Mouse (Mus musculus) cortical plate, adult 2 months (tissue): ENCODE data around the gene Otud1. TPM values are rescaled to one million over a fixed set of nuclear protein-coding genes. Genes with fewer than 3 reads are reported as not detected.

Experiments used
- H3K27ac ChIP-seq: fragments of 200-500 bp; 2 replicates; pipeline ENCODE4 v1.5.1; 2012; ENCODE audit warnings: low read length, control low read depth, inconsistent platforms; ENCODE audit not compliant: insufficient read depth
- H3K4me1 ChIP-seq: fragments of 200-500 bp; 2 replicates; pipeline ENCODE4 v1.6.1; 2011; ENCODE audit warnings: low read length; ENCODE audit not compliant: control insufficient read depth, insufficient read depth
- H3K4me3 ChIP-seq: fragments of 200-500 bp; 2 replicates; pipeline ENCODE4 v1.5.1; 2011; ENCODE audit warnings: mild to moderate bottlenecking, low read length, control low read depth; ENCODE audit not compliant: insufficient read depth
- CTCF ChIP-seq: fragments of 200-500 bp; IDR thresholded peaks from 2 replicates; pipeline ENCODE4 v1.5.1; 2011; ENCODE audit warnings: mild to moderate bottlenecking, control low read depth, low read length; ENCODE audit not compliant: insufficient read depth; ENCODE audit errors: extremely low read depth
- POLR2A ChIP-seq: fragments of 200-500 bp; IDR thresholded peaks from 2 replicates; pipeline ENCODE4 v1.6.1; 2011; ENCODE audit warnings: mild to moderate bottlenecking, low read length, control low read depth; ENCODE audit not compliant: insufficient read depth; ENCODE audit errors: extremely low read depth
- polyA plus RNA-seq: library from polyadenylated mRNA; depleted of rRNA; stranded (reverse); fragments of >200 nt; gene quantifications from 2 replicates; pipeline ENCODE4 v1.2.3, GENCODE M21; 2012

The Otud1 gene
- polyA plus RNA-seq, 1 experiment = 12.5 TPM

DNA sequence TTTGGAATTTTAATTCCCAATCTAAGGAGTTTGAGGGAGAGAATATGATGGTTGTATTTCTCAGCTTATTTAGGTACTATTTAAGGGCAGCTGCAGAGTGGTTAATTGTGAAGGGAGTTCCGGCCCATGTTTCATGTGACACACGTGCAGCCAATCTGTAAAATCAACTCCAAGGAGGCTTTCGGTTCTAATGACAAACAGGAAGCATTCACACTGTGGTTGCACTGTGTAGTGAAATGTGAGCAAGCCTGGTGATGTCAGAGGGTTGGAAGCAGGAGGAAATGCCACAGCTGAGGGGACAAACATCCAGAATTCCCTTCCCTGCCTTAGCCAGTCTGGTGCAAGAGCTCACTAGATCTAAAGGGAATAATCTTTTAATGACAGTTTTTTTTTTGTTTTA lies 8.3 kb downstream of the Otud1 start:
- Histone ChIP-seq H3K4me1 (no peaks in the 10 kb centered on the region; the same call in 1 of the 2 replicates), H3K27ac (no peak overlapping the region), H3K4me3 (no peak overlapping the region)
- no peak for TF ChIP-seq CTCF
- TF ChIP-seq POLR2A = no peak

GRCm38 (mm10) chr2:19670851-19671688 lies 13.5 kb downstream of the Otud1 start:
- TF ChIP-seq CTCF (no peak), POLR2A (no peak)
- no peaks in the 10 kb centered on the region for H3K4me1 ChIP-seq
- no peak overlapping the region for H3K4me3 ChIP-seq
- no peak overlapping the region for H3K27ac ChIP-seq

DNA sequence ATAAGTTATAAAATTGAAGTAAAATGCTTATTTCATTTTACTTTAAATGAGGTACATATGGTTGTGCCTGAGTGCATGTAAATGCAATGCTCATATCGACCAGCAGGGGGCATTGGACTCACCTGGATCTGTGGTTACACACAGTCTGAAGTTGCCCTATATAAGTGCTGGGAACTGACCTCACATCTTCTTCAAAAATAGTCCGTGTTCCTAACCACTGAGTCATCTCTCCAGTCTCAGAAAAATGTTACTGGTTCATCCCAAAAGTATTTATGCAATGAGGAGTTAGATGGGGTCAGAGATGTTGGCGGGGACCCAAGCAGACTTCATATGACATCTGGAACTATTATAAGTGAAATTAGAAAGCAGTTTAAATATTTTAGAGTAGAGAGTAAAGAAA lies 25.4 kb downstream of the Otud1 start:
- Histone ChIP-seq H3K4me1 (no peaks in the 10 kb centered on the region; the same call in 1 of the 2 replicates), H3K4me3 (no peak overlapping the region), H3K27ac (no peak overlapping the region)
- TF ChIP-seq POLR2A = no peak
- TF ChIP-seq CTCF = peak; percentile 24; the same call in 1 of the 2 replicates

GRCm38 (mm10) chr2:19685489-19686147 lies 28.1 kb downstream of the Otud1 start:
- Histone ChIP-seq H3K27ac (no peak overlapping the region), H3K4me1 (no peaks in the 10 kb centered on the region; the same call in 1 of the 2 replicates), H3K4me3 (no peak overlapping the region)
- no peak for TF ChIP-seq CTCF
- TF ChIP-seq POLR2A = no peak

- Histone ChIP-seq H3K27ac (no peak overlapping the region), H3K4me1 (no peaks in the 10 kb centered on the region), H3K4me3 (no peak overlapping the region)
- TF ChIP-seq CTCF (no peak), POLR2A (no peak)
These were observed 32.5 kb downstream of the Otud1 start for GRCm38 (mm10) chr2:19690094-19690493.

GRCm38 (mm10) chr2:19699573-19700295 lies 42.2 kb downstream of the Otud1 start:
- no peak overlapping the region for H3K4me3 ChIP-seq
- no peak for TF ChIP-seq POLR2A
- TF ChIP-seq CTCF = no peak

GRCm38 (mm10) chr2:19701386-19701785 lies 43.8 kb downstream of the Otud1 start:
- H3K4me3 ChIP-seq = no peak overlapping the region
- no peak overlapping the region for H3K27ac ChIP-seq
- TF ChIP-seq POLR2A (no peak), CTCF (no peak)
- H3K4me1 ChIP-seq = no peaks in the 10 kb centered on the region

More at GRCm38 (mm10) chr2:19699573-19700295, 42.2 kb downstream of the Otud1 start:
- Histone ChIP-seq H3K4me1 (no peaks in the 10 kb centered on the region), H3K27ac (no peak overlapping the region)

GRCm38 (mm10) chr2:19703020-19703613 lies 45.6 kb downstream of the Otud1 start:
- TF ChIP-seq POLR2A = no peak
- no peak for TF ChIP-seq CTCF
- Histone ChIP-seq H3K4me3 (no peak overlapping the region), H3K27ac (no peak overlapping the region), H3K4me1 (no peaks in the 10 kb centered on the region)

GRCm38 (mm10) chr2:19703670-19704069 lies 46.1 kb downstream of the Otud1 start:
- TF ChIP-seq CTCF (no peak), POLR2A (no peak)

More at GRCm38 (mm10) chr2:19703670-19704069, 46.1 kb downstream of the Otud1 start:
- Histone ChIP-seq H3K4me3 (no peak overlapping the region), H3K4me1 (no peaks in the 10 kb centered on the region), H3K27ac (no peak overlapping the region)
